Comparison of ENCODE assay signal across 8 mouse cellular contexts in genomic region chr11:53324512-53324968, GRCm38 (mm10). TPM values are rescaled to one million over a fixed set of nuclear protein-coding genes. Genes with fewer than 3 reads are reported as not detected.
DNase-seq lines count a peak whose midpoint lies in the region; ATAC-seq lines count a peak whose summit lies in the region.

Gene Zcchc10 (plus strand): TSS chr11:53324679.

- peak; percentile 86 for DNase-seq in WW6 (ENCODE audit: low read depth, low spot score)
- DNase-seq in cerebellum, postnatal 36 days = peak; percentile 86 to 87
- peak; percentile 91 for DNase-seq in gastrocnemius, adult 18-20 months (ENCODE audit: low spot score)
- DNase-seq in left cerebral cortex, adult 18-20 months (ENCODE audit: low spot score in 2 of 2) = peak; percentile 89 to 90
- DNase-seq in lung, postnatal 4 days = peak; percentile 90 to 92
- DNase-seq in retina, postnatal 1 day = peak; percentile 92
- DNase-seq in thymus, postnatal 4 days = peak; percentile 90

- H3K27ac ChIP-seq in hindbrain, embryonic 16.5 days (ENCODE audit: low read depth, low read length) = peak within 1 kb of the TSS; percentile 72

- H3K4me3 ChIP-seq in hindbrain, embryonic 16.5 days (ENCODE audit: low read length) = peak within 1 kb of the TSS; percentile 80

- H3K4me2 ChIP-seq in hindbrain, embryonic 16.5 days (ENCODE audit: low read length) = peak within 1 kb of the TSS; percentile 79

- under 1% methylated on average over 21 of the region's 21 CpGs for whole genome bisulfite sequencing in hindbrain, embryonic 16.5 days

- peaks cover 7% of the 10 kb centered on the region for H3K36me3 ChIP-seq in hindbrain, embryonic 16.5 days (ENCODE audit: control insufficient read depth, insufficient read depth, low read length)

- no peaks in the 10 kb centered on the region for H3K27me3 ChIP-seq in hindbrain, embryonic 16.5 days (replicated peaks; ENCODE audit: control insufficient read depth, insufficient read depth, low read length)

- peak; percentile 97 for ATAC-seq in hindbrain, embryonic 16.5 days

- peaks cover 9% of the 10 kb centered on the region for H3K4me1 ChIP-seq in hindbrain, embryonic 16.5 days (ENCODE audit: control insufficient read depth, insufficient read depth, low read depth, low read length)

- peak within 1 kb of the TSS; percentile 85 for H3K9ac ChIP-seq in hindbrain, embryonic 16.5 days (ENCODE audit: low read depth, low read length)

- no peaks in the 10 kb centered on the region for H3K9me3 ChIP-seq in hindbrain, embryonic 16.5 days (ENCODE audit: control insufficient read depth, low read length)

RNA-seq across cellular contexts. Expression of gene Zcchc10, which starts in this region (rescaled TPM):
- 1 to 10 TPM; 7.4 to 7.8 TPM for total RNA-seq in gastrocnemius, adult 18-20 months (2021)
- 11.9 and 14.3 TPM in 2 replicates for polyA plus RNA-seq in hindbrain, embryonic 16.5 days (2015; fragmentation: Nextera tagmentation; extraction: Ambion mirVana)
- 10 to 100 TPM; 10.5 to 12.8 TPM for total RNA-seq in left cerebral cortex, adult 18-20 months (2021)

Comparison
In these comparisons a context has a peak if more than half of its experiments do, and no peak if none do; other contexts are left out.
1. Peak in every context shown above with its lines: DNase-seq, ATAC-seq, H3K4me3 ChIP-seq and H3K27ac ChIP-seq.